Mouse (Mus musculus) cerebellum, adult 18-20 months (tissue): ENCODE results near the gene Ksr2.

Source experiments
- DNase-seq, 2 experiments: peaks; one replicate each; pipeline ENCODE4 v3.0.0; 2021

Gene Ksr2

GRCm38 (mm10) chr5:117697589-117697988 is 283.8 kb downstream of the Ksr2 start:
- DNase-seq: no peak

- peak in 1 of 2 experiments; percentile 15 for DNase-seq
Measured at GRCm38 (mm10) chr5:117704371-117704770, 290.6 kb downstream of the Ksr2 start.

DNA sequence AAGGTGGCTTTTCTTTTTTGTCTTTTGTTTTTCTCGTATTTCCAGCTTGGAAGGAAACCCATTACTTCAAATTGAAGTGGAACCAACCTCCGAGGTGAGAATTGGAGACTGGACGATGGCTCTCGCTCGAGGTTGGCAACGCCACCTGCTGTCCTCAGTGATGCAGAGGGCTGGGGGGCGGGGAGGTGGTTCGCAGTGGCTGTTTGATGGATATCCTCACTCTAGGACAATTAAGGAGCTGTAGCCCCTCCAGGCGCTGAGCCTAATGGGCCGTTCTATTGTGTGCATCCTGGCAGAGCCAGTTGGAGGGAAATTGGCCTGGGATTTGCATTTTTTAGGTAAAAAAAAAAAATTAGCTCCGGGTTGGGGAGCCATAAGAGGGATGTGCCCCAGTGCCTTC is 292.8 kb downstream of the Ksr2 start:
- no peak for DNase-seq

GRCm38 (mm10) chr5:117709306-117709705 is 295.5 kb downstream of the Ksr2 start:
- DNase-seq: no peak

GRCm38 (mm10) chr5:117711636-117712035 is 297.8 kb downstream of the Ksr2 start:
- no peak for DNase-seq

GRCm38 (mm10) chr5:117712207-117712606 is 298.4 kb downstream of the Ksr2 start:
- no peak for DNase-seq

DNA sequence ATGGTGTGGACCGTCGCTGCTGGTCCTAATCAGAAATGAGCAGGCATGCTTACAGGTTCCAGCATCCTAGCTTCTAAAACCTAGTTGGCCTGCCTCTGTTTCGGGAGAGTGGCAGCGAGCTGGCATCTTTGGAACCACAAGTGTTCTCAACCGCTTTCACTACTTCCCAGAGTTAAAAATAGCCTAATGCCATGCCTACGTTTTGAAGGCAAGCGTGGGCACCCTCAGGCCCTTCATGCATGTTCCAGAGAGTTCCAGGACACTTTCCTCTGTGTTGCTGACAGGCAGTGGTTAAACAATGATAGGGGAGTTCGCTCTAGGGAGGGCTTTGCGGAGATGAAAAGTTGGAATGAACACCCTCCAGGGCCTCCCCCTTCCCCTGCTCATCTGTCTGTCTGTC is 303.3 kb downstream of the Ksr2 start:
- DNase-seq: no peak

DNA sequence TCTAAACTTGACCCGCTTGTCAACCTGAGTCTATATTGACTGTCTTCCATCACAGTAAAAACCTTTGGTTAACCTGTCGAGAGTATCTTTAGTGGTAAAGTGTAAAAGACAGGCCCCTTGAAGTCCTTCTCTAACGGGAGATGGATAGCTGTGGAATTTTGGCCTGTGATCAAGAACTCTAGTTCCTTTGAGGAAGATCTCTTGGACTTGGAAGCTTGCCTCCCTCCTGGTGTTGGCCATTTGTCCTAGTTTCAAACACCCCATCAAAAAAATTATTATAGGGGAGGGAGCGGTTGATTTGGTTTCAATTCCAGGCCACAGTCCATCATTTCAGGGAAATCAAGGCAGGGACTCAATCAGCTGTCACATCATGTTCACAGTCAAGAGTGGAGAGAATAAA is 309.5 kb downstream of the Ksr2 start:
- peak; percentile 29 to 32 for DNase-seq

- no peak for DNase-seq
Measured at GRCm38 (mm10) chr5:117726548-117726947, 312.7 kb downstream of the Ksr2 start.

DNA sequence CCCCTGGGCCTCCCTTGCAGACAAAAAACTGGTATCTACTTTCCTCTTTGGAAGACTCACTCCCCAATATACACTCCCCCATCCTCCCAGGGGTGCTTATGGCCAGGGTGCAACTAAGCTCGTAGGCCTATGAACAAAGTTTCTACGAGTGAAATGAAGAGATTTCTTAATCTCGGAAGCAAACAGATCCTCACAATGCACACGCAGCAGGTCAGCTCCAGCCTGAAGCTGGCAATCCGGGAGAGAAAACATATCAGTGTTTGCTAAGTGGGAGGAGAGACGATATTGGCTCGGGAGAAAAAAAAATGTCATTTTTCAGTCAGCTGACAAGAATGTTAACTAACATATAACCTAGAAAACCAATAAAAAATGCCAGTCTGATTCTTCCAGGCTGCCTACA is 313.3 kb downstream of the Ksr2 start:
- no peak for DNase-seq

GRCm38 (mm10) chr5:117731311-117731710 is 317.5 kb downstream of the Ksr2 start:
- DNase-seq: no peak

- DNase-seq: no peak
Measured at GRCm38 (mm10) chr5:117744654-117745178, 330.9 kb downstream of the Ksr2 start.

- no peak for DNase-seq
Measured at GRCm38 (mm10) chr5:117749353-117749752, 335.6 kb downstream of the Ksr2 start.

- DNase-seq: no peak
Measured at GRCm38 (mm10) chr5:117757696-117758482, 344.1 kb downstream of the Ksr2 start.

GRCm38 (mm10) chr5:117761181-117761832 is 347.5 kb downstream of the Ksr2 start:
- DNase-seq: no peak

GRCm38 (mm10) chr5:117764496-117764895 is 350.7 kb downstream of the Ksr2 start:
- DNase-seq: no peak

GRCm38 (mm10) chr5:117779175-117779574 is 365.4 kb downstream of the Ksr2 start:
- peak in 1 of 2 experiments; percentile 17 for DNase-seq

DNA sequence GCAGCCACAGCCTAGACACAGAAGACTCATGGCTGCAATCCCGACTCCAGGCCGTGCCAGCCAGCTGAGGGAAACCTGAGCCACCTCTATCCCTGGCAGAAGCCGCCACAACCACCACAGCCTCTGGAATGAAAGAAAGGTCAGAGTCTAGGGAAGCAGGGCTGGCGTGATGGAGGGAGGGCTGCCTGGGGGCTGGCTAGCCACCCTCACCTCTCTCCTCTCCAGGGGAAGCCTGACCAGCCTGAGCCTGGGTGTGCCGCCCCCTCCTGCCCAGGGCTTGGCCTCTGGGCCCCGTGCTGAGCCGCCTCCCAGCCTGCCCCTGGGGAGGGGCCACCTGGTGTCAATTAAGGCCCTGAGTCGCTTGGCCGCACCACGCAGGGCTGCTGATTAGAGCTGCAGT is 366.9 kb downstream of the Ksr2 start, which contains the start of gene Nos1:
Gene Nos1 (plus strand): TSS at position 352 of the 400 bp plus-strand sequence.
- DNase-seq: no peak

DNA sequence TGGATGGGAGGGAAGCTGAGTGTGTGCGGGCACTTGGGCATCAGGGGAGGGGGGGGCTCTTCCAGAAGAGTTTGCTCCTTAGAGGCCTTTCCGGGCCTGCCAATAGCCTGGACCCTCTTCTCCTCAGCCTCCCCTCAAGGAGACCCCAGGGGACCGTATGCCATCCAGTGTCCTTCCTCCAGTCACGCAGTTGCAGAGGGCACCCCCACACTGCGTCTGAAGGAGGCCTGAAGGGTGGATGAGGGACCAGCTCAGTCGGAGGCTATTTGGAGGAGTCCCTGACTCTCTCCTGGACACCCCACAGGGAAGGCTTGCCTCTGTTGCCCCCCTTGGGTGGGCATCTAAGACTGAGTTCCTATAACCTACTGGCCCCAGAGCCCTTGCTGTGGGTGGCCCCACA is 367.4 kb downstream of the Ksr2 start:
- DNase-seq: no peak

GRCm38 (mm10) chr5:117790071-117790470 is 376.3 kb downstream of the Ksr2 start:
- DNase-seq: no peak

DNA sequence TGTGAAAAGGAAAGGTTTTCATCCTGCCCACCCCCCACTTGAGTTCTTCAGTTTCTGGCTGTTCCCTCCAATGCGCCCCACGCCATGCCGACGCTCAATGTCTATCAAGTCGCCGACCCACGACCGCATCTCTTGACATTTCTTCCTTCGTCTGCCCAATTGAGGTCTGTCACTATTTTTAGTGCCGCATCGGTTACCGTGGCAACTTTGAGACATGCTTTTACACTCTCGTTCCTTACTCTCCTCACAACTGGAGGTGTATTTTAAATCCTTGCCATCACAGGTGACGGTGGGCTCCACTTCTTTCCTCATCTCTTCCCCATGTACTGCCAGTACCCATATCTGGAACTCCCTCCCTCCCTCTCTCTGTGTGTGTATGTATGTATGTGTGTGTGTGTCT is 378.1 kb downstream of the Ksr2 start:
- no peak for DNase-seq

DNA sequence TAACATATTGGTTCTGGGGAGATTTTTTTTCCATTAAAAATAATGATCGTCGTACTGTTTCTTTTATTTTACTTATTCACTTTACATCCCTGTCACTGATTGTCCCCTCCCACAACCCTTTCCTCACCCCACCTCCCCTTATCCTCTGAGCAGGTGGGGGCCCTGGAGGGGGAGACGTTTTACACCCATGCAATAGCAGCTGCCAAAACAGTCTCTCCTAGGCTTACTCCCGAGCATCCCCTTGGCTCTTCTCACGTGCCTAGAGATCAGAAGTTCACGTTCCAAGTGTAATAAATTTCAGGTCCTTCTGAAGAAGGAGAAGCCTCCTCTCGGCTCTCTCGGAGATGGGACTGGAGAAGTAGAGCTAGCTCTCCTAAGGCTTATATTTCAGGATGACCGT is 387.0 kb downstream of the Ksr2 start:
- DNase-seq: no peak

DNA sequence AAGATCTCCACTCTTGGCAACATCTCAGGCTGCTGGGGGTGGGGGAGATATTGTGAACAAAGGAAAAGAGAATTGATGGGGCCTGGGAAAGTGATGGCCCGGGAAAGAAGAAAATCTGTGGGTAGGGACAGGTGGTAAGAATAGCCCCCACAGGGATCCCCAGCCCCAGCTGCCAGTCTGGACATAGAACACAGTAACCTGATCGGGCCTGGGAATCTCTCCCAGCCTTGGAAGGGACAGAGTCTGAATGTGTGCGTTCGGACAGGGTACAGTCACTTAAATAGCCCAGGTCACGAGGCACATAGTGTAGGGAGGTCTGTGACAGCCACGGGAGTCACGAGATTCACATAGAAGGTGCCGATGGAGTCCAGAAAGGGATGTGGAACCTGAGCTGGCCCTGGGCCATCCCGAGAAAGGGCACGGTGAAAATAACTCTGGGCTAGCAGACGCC is 388.3 kb downstream of the Ksr2 start:
- peak; percentile 32 to 42 for DNase-seq

GRCm38 (mm10) chr5:117803551-117803950 is 389.8 kb downstream of the Ksr2 start:
- DNase-seq: no peak
